Mouse (Mus musculus) forebrain, embryonic 13.5 days (tissue): Measurements from ENCODE around the gene Fpgs. TPM values are rescaled to one million over a fixed set of nuclear protein-coding genes. Genes with fewer than 3 reads are reported as not detected.
A peak's percentile ranks its signal among the peaks of the same experiment; 100 is the strongest.

Experiments
- ATAC-seq: fragments of 200-750 bp; cut with Nextera tagmentation; 2 replicates; pipeline ENCODE4 v1.8.0; 2017
- H3K27ac ChIP-seq: fragments of 300-500 bp; sonication (generic); 2 replicates; pipeline ENCODE4 v1.5.1; 2015; ENCODE audit warnings: inconsistent platforms, mild to moderate bottlenecking, moderate library complexity
- H3K27me3 ChIP-seq: fragments of 300-500 bp; sonication (generic); 2 replicates; pipeline ENCODE4 v1.6.1; 2015; ENCODE audit warnings: mild to moderate bottlenecking, inconsistent platforms
- H3K36me3 ChIP-seq: fragments of 300-500 bp; sonication (generic); 2 replicates; pipeline ENCODE4 v1.6.1; 2015; ENCODE audit warnings: mild to moderate bottlenecking, inconsistent platforms; ENCODE audit not compliant: poor library complexity, severe bottlenecking
- H3K4me1 ChIP-seq: fragments of 300-500 bp; sonication (generic); 2 replicates; pipeline ENCODE4 v1.6.1; 2015; ENCODE audit warnings: inconsistent platforms
- H3K4me2 ChIP-seq: fragments of 300-500 bp; sonication (generic); 2 replicates; pipeline ENCODE4 v1.6.1; 2015; ENCODE audit warnings: inconsistent platforms, mild to moderate bottlenecking, moderate library complexity
- H3K4me3 ChIP-seq: fragments of 300-500 bp; sonication (generic); 2 replicates; pipeline ENCODE4 v1.5.1; 2015; ENCODE audit warnings: mild to moderate bottlenecking, inconsistent platforms
- H3K9ac ChIP-seq: fragments of 300-500 bp; sonication (generic); 2 replicates; pipeline ENCODE4 v1.6.1; 2015; ENCODE audit warnings: mild to moderate bottlenecking, inconsistent platforms
- H3K9me3 ChIP-seq: fragments of 300-500 bp; sonication (generic); replicated peaks from 2 replicates; pipeline ENCODE4 v1.6.1; 2016; ENCODE audit warnings: inconsistent platforms
- WGBS: fragments of 180-500 bp; shearing (Covaris S2); methylation state at CpG from one replicate; pipeline ENCODE4 v1.1.7; 2015; 5-methylcytosine and 5-hydroxymethylcytosine counted together
- polyA plus RNA-seq: library from polyadenylated mRNA; unstranded; fragments of >200 nt; fragmentation: Nextera tagmentation; extraction: Ambion mirVana; gene quantifications from 2 replicates; pipeline ENCODE4 v1.2.1, GENCODE M21; 2015

Fpgs gene
- polyA plus RNA-seq, 1 experiment from 2014 or later, result 14.2 TPM

GRCm38 (mm10) chr2:32722581-32722980, 18.6 kb upstream of the Fpgs start:
- Histone ChIP-seq H3K9ac (no peak overlapping the region), H3K4me3 (no peak overlapping the region), H3K4me2 (no peak overlapping the region), H3K4me1 (peaks cover 8% of the 10 kb centered on the region), H3K27me3 (no peaks in the 10 kb centered on the region), H3K36me3 (no peaks in the 10 kb centered on the region), H3K9me3 (no peaks in the 10 kb centered on the region), H3K27ac (no peak overlapping the region)
- ATAC-seq, result no peak
- 89% methylated on average over 3 of the region's 3 CpGs for WGBS

GRCm38 (mm10) chr2:32722046-32722445, 18.1 kb upstream of the Fpgs start:
- WGBS, result 51% methylated on average over 6 of the region's 6 CpGs
- no peak for ATAC-seq
- H3K4me3 ChIP-seq, result no peak overlapping the region
- peak overlapping the region; percentile 21; the same call in 1 of the 2 replicates for H3K9ac ChIP-seq
- H3K9me3 ChIP-seq, result no peaks in the 10 kb centered on the region
- no peaks in the 10 kb centered on the region for H3K36me3 ChIP-seq
- H3K27me3 ChIP-seq, result no peaks in the 10 kb centered on the region
- H3K4me2 ChIP-seq, result no peak overlapping the region
- no peak overlapping the region for H3K27ac ChIP-seq
- H3K4me1 ChIP-seq, result peaks cover 7% of the 10 kb centered on the region

GRCm38 (mm10) chr2:32720681-32721229, 16.8 kb upstream of the Fpgs start, which contains the start of gene Sh2d3c:
Gene Sh2d3c (plus strand): TSS chr2:32721055.
- no peak within 1 kb of the TSS for H3K4me3 ChIP-seq
- ATAC-seq, result no peak
- no peaks in the 10 kb centered on the region for H3K36me3 ChIP-seq
- no peaks in the 10 kb centered on the region for H3K9me3 ChIP-seq
- peak within 1 kb of the TSS; percentile 45; the same call in 1 of the 2 replicates for H3K9ac ChIP-seq
- H3K27ac ChIP-seq, result no peak within 1 kb of the TSS
- H3K4me2 ChIP-seq, result no peak within 1 kb of the TSS
- H3K4me1 ChIP-seq, result peaks cover 5% of the 10 kb centered on the region
- 57% methylated on average over 8 of the region's 8 CpGs for WGBS
- H3K27me3 ChIP-seq, result no peaks in the 10 kb centered on the region

DNA sequence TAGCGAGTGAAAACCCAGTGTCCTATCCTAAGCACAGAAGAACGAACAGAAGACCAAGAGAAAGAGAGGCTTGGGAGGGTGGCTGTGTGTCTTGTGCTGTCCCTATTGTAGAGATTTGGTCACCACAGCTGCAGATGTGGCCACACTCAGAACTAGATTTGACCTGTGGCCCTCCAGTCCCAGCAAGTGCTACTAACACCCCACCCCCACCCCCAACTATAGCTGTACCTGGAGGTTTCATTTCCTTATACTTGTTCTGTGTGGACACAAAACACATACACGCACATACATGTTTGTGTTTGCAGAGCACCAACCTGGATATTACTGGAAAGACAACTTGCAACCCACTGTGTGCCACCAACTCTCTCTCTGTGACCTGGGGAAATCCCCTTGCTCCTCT, 16.1 kb upstream of the Fpgs start:
- Histone ChIP-seq H3K4me3 (no peak overlapping the region), H3K27me3 (no peaks in the 10 kb centered on the region), H3K4me2 (no peak overlapping the region), H3K9ac (no peak overlapping the region), H3K9me3 (no peaks in the 10 kb centered on the region), H3K4me1 (peaks cover 5% of the 10 kb centered on the region), H3K27ac (no peak overlapping the region), H3K36me3 (no peaks in the 10 kb centered on the region)
- ATAC-seq, result no peak
- WGBS, result 84% methylated on average over 3 of the region's 3 CpGs

DNA sequence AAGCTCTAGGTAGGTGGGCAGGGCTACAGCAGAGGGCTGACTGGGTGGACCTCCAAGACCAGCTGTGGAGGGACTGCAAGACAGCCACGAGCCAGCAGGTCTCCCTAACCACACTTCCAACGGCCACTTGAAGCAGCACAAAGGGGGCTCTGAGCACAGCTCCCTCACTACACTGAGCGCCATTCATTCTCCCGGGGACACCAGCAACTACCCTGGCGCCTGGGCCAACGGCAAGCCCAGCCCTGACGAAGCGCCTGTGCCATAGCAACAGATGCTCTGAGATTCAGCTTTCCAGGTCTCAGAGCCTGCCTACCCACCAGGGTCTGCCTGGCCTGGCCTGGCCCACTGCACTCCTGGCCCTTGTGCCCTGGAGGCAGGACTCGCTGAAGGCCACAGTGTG, 14.8 kb upstream of the Fpgs start:
- Histone ChIP-seq H3K9ac (no peak overlapping the region), H3K27ac (no peak overlapping the region), H3K27me3 (no peaks in the 10 kb centered on the region), H3K9me3 (no peaks in the 10 kb centered on the region), H3K4me2 (no peak overlapping the region), H3K4me1 (peaks cover 12% of the 10 kb centered on the region), H3K4me3 (no peak overlapping the region), H3K36me3 (no peaks in the 10 kb centered on the region)
- 38% methylated on average over 9 of the region's 9 CpGs for WGBS
- no peak; the same call in 1 of the 2 replicates for ATAC-seq

GRCm38 (mm10) chr2:32714987-32715425, 11.1 kb upstream of the Fpgs start:
- no peaks in the 10 kb centered on the region for H3K9me3 ChIP-seq
- H3K4me2 ChIP-seq, result no peak overlapping the region
- no peak overlapping the region for H3K4me3 ChIP-seq
- H3K4me1 ChIP-seq, result peaks cover 24% of the 10 kb centered on the region
- H3K27me3 ChIP-seq, result no peaks in the 10 kb centered on the region
- H3K9ac ChIP-seq, result no peak overlapping the region
- 76% methylated on average over 4 of the region's 4 CpGs for WGBS
- peaks cover 9% of the 10 kb centered on the region for H3K36me3 ChIP-seq
- no peak for ATAC-seq
- H3K27ac ChIP-seq, result no peak overlapping the region

GRCm38 (mm10) chr2:32714117-32714986, 10.4 kb upstream of the Fpgs start:
- Histone ChIP-seq H3K36me3 (peaks cover 16% of the 10 kb centered on the region), H3K27ac (peak overlapping the region; percentile 99), H3K4me3 (no peak overlapping the region; the same call in 1 of the 2 replicates), H3K4me2 (peak overlapping the region; percentile 99), H3K9me3 (no peaks in the 10 kb centered on the region), H3K9ac (peak overlapping the region; percentile 92), H3K27me3 (no peaks in the 10 kb centered on the region), H3K4me1 (peaks cover 24% of the 10 kb centered on the region)
- 68% methylated on average over 11 of the region's 11 CpGs for WGBS
- no peak for ATAC-seq

DNA sequence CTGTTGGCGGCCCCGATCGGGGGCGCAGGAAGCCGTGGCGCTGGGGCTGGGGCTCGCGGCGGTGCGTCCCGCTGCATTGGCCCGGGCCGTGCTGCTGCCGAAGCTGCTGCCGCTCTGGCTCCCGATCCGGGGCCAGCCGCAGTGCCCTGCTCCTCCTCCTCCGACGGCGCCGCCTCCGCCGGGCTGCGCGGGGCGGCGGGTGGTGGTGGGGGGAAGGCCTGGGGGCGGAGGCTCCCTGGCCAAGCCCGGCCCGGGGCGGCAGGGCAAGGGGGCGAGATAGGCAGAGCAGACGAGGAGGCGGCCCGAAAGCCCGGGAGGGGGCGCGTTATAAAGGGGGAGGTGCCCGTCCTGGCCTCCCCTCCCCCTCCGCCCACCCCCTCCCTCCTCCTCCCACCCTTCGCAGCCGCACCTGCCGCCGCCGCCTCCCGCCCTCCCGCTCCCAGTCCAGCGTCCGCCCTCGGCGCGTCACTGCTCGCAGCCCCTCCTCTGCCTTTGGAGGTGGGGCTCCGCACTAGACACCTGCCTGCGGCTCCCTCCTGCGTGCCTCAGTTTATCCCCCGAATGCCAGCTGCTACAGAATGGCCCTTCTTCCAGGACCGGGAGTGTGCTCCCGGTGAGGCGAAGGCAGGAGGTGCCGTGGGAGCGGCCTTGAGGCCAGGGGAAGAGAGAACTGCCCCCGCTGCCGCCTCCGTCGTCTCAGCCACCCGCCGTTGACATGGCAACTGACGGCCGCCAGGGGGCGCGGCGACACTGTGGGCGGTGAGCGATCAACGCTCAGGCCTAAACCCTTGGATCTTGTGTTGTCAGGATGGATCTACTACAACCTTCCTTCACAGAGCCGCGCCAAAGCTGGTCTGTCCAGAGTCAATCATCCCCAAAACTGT, 9.2 kb upstream of the Fpgs start, which contains the start of gene Cdk9:
Gene Cdk9 (minus strand): TSS at position 143 of the 884 bp plus-strand sequence.
- Histone ChIP-seq H3K9me3 (no peaks in the 10 kb centered on the region), H3K4me2 (peak within 1 kb of the TSS; percentile 99)
- WGBS, result under 1% methylated on average over 32 of the region's 79 CpGs

DNA sequence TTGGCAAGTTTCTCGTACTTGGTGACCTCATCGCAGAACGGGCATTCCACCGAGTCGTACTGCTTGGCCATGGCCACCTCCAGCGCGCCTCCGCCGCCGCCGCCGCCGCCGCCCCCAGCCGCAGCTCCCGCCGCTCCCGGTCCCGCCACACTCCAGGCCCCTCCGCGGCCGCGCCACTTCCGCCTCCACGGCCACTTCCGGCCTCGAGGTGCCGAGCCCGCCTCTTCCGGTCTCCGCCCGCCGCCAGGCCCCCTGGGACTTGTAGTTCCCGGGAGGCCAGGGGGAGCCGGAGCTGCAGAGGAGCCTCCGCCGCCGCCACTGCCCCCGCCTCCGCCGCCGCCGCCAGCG, 8.6 kb upstream of the Fpgs start:
- Histone ChIP-seq H3K4me3 (peak overlapping the region; percentile 98), H3K27ac (peak overlapping the region; percentile 99), H3K36me3 (peaks cover 34% of the 10 kb centered on the region), H3K9me3 (no peaks in the 10 kb centered on the region), H3K4me1 (peaks cover 19% of the 10 kb centered on the region), H3K4me2 (peak overlapping the region; percentile 99), H3K27me3 (no peaks in the 10 kb centered on the region), H3K9ac (peak overlapping the region; percentile 92)
- WGBS, result 0% methylated on average over 21 of the region's 44 CpGs
- peak; percentile 94 for ATAC-seq

More for the DNA sequence above, 9.2 kb upstream of the Fpgs start, which contains the start of gene Cdk9:
- H3K9ac ChIP-seq, result peak within 1 kb of the TSS; percentile 92
- no peaks in the 10 kb centered on the region for H3K27me3 ChIP-seq
- peak within 1 kb of the TSS; percentile 98 for H3K4me3 ChIP-seq
- peaks cover 27% of the 10 kb centered on the region for H3K36me3 ChIP-seq
- H3K27ac ChIP-seq, result peak within 1 kb of the TSS; percentile 99
- peak; percentile 88 for ATAC-seq
- peaks cover 19% of the 10 kb centered on the region for H3K4me1 ChIP-seq

GRCm38 (mm10) chr2:32712108-32712551, 8.2 kb upstream of the Fpgs start:
- Histone ChIP-seq H3K9ac (peak overlapping the region; percentile 92), H3K36me3 (peaks cover 38% of the 10 kb centered on the region), H3K27me3 (no peaks in the 10 kb centered on the region), H3K4me3 (peak overlapping the region; percentile 98), H3K4me2 (peak overlapping the region; percentile 99), H3K27ac (peak overlapping the region; percentile 99), H3K4me1 (peaks cover 19% of the 10 kb centered on the region), H3K9me3 (no peaks in the 10 kb centered on the region)
- peak; percentile 29 for ATAC-seq
- WGBS, result 1% methylated on average over 38 of the region's 41 CpGs

GRCm38 (mm10) chr2:32711301-32712056, 7.5 kb upstream of the Fpgs start:
- Histone ChIP-seq H3K9me3 (no peaks in the 10 kb centered on the region), H3K27ac (peak overlapping the region; percentile 99; the same call in 1 of the 2 replicates), H3K4me2 (peak overlapping the region; percentile 99), H3K9ac (peak overlapping the region; percentile 92), H3K27me3 (no peaks in the 10 kb centered on the region), H3K4me3 (peak overlapping the region; percentile 98), H3K4me1 (peaks cover 19% of the 10 kb centered on the region), H3K36me3 (peaks cover 44% of the 10 kb centered on the region)
- ATAC-seq, result no peak
- WGBS, result 28% methylated on average over 9 of the region's 9 CpGs
